Mouse (Mus musculus) layer of hippocampus, adult 8-10 months (tissue): Measurements from ENCODE around the gene Srp14. TPM values are rescaled to one million over a fixed set of nuclear protein-coding genes. Genes with fewer than 3 reads are reported as not detected.

Source experiments
- DNase-seq, 2 experiments: peaks; one replicate each; pipeline ENCODE4 v3.0.0; 2022; ENCODE audit warnings: low spot score in 2 of 2
- total RNA-seq, 4 experiments: library from RNA; stranded (reverse); gene quantifications; 2 replicates each; pipeline ENCODE4 v1.2.4; 2022

Gene Srp14
- 100 to 1,000 TPM; 174 to 183 (median 182) TPM for total RNA-seq

- peak; percentile 85 to 89 for DNase-seq
Measured at GRCm38 (mm10) chr2:118479550-118479909, at the start of gene Srp14. Gene Srp14 (minus strand): TSS chr2:118479711.

GRCm38 (mm10) chr2:118526545-118526944 lies 47.0 kb upstream of the Srp14 start:
- DNase-seq, result no peak

DNA sequence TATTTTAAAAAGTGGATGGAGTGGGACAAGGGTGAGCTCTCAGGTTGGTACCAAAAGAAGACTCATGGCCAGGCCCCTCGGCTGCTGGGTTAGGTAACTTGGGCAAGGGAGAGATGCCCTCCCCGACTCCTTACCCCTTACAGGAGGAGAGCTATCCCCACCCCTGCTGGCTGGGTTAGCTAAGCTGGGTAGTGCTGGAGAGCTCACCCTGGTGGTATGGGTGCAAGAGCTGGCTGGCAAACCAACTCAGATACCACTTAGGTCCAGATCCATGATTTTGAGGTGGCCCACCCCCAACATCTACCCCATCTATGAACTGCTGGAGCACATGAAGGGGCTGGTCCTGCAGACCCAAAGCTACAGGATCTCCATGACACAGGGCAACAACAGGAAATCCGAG lies 45.3 kb upstream of the Srp14 start:
- no peak for DNase-seq

DNA sequence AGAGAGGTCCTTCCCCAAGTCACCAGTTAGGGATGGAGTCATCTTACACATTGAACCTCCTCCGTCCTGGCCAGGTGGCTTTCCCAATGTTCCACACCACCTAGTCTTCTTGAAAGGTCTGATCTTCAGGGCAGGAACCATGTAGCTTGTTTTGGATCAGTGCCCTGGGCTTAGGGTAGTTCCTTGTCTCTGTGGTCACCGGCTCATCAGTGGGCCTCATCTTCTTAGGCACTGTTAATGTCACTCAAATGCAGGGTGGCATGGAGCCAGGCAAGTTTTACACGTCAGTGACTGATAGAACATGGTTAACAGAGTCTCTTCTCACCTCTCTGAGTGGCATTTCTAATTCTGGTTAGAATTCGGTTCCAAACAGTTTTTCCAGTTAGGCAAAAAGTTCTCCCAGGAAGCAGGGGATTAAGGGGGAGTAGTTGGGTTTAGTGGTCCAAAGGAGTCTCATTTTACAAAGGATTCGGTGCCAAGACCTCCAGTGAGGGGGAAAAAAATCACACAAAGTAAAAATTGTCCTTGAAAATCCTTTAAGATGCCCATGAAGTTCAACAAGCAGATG lies 43.7 kb upstream of the Srp14 start:
- no peak for DNase-seq

GRCm38 (mm10) chr2:118522265-118522664 lies 42.8 kb upstream of the Srp14 start:
- DNase-seq, result no peak

GRCm38 (mm10) chr2:118520042-118520933 lies 40.8 kb upstream of the Srp14 start:
- DNase-seq, result peak; percentile 49 to 55

- no peak for DNase-seq
Measured at GRCm38 (mm10) chr2:118512418-118513377, 33.2 kb upstream of the Srp14 start.

GRCm38 (mm10) chr2:118511779-118512417 lies 32.4 kb upstream of the Srp14 start:
- DNase-seq, result no peak

DNA sequence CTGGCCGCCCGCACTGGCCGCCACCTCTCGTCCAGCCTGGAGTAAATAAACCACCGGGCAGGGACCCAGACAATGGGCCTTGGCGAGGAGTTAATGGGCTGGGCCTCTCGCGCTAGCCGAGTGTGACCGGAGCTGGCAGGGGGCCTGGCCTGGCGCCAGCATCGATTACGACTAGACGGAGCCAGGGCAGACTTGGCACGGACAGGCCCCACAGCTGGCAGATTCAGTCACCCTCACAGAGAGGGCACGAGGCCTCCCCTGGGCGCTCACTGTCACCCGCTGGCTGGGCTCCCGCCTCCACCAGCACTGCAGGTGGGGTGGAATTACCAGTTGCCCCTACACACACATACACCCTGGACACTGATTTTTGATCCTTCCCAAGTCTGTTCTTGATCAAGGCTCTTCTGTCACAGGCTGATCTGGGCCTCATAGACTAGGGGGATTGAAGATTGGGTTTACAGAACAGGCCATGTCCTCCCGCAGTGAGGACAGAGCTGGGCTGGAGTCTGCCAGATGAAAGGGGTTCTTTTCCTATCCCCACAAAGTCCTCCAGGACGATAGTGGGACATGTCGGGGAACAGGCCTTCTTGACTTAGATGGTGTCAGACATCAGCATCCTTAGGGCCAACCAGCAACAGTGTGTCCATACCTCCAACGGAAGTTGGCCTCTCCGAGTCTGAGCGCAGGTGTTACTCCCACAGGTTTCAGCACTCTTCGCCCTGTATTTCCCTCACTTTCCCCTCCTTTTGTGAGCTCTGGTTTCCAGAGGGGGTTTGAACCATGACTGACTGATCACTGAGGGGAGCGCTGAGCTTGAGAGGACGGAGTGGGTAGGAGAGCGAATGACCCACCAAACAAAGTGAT lies 31.2 kb upstream of the Srp14 start:
- DNase-seq, result peak; percentile 92 to 93

GRCm38 (mm10) chr2:118509688-118510446 lies 30.4 kb upstream of the Srp14 start:
- no peak for DNase-seq

DNA sequence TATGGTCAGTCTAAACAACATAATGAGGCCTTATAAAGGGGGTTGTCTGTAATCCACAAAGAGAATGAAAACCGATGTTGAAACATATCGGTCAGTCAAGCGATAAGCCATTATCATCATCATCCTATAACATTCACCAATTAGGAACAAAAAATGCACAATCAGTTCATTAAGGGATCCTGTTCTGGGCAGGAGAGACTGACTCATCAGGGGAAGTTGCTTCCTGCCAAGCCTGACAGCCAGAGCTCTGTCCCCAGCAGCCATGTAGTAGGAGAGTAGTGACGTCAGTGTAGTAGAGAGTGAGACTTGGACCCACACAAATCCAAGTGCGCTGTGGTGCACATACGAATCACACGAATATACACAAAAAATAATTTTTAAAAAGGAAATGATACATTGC lies 27.6 kb upstream of the Srp14 start:
- DNase-seq, result no peak

DNA sequence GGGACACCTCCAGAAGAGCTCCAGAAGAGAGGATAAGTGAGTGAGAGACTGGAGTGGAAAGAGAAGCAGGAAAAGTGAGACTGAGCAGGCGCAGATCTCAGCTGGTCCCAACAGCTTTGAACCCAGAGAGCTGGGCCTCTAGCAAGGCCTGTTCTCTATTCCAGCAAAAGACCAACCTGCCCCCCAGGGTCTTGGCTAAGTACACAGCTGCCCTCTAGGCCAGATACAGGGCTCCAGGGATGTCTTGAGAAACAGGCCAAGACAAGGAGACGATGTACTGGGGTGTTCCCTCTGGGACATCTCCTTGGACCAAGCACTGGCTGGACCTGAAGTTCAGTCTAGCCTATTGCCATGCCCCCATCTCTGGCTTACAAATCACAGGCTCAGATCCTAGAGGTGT lies 20.7 kb upstream of the Srp14 start:
- DNase-seq, result no peak

- DNase-seq, result no peak
Measured at GRCm38 (mm10) chr2:118499135-118499961, 19.8 kb upstream of the Srp14 start.

DNA sequence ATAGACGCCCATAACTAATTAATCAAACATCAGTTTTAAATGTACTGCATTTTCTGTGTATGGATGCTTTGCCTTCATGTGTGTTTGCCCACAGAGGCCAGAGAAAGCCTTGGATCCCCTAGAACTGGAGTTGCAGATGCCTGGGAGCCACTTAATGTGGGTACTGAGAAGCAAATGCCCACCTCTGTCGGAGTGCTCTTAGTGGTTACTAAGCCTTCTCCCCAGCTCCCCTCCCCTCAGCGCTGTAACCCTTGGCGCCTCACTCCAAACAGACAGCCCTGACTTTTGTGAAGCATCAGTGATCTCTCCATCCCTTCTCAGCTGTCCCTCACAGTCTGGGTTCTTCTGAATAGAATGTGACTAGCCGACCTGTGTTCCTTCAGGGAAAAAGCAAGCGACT lies 19.0 kb upstream of the Srp14 start:
- no peak for DNase-seq

GRCm38 (mm10) chr2:118497890-118498289 lies 18.4 kb upstream of the Srp14 start:
- no peak for DNase-seq

GRCm38 (mm10) chr2:118495024-118495423 lies 15.5 kb upstream of the Srp14 start:
- DNase-seq, result no peak

DNA sequence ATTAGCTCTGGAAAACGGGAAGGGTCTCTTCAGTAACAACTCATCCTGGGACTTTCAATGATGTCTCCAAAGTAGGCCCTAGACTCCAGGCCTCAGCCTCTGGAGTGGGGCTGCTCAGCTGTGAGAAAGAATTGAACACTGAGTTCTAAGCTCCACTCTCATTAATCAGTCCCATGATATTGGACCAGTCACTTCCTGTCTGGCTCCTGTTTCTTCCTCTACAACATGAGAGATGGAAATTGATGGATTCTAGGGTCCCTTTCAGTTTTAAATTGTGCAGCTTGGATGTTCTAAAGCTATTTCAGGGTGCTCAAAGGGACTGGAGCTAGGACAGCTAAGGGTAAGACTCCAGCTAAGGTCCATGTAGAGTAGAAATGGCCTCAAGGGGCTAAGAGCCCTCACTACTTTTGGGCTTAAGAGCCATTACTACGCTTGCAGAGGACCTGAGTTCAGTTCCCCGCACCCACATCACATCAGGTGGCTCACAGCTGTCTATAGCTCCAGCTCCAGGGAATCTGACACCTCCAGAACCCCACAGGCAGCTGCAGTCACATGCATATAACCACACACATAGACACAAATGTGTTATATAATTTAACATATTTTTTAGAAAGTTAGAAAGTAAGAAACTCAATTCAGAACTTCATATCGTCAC lies 12.4 kb upstream of the Srp14 start:
- DNase-seq, result no peak

DNA sequence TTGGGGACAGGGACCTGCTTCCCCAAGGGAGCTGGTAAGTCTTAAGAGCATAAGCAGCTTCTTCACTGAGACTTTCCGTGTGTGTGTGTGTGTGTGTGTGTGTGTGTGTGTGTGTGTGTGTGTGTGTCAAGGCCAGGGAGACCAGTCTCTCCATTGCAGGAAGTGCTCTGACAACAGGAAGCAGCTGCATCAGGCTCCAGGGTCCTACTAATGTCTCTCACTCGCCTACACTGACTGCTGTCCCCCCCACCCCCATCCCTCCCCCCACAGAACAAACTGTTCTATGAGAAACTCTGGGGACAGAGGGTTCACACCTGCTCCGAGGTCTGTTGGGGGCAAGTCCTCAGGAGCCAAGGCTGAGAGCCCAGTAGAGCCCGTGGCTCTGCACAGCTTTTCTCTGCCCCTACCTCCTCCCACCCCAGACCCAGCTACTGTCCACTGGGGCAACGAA lies 11.8 kb upstream of the Srp14 start:
- DNase-seq, result no peak
